Comparison of ENCODE assay signal across 16 mouse cellular contexts in the genomic region with DNA sequence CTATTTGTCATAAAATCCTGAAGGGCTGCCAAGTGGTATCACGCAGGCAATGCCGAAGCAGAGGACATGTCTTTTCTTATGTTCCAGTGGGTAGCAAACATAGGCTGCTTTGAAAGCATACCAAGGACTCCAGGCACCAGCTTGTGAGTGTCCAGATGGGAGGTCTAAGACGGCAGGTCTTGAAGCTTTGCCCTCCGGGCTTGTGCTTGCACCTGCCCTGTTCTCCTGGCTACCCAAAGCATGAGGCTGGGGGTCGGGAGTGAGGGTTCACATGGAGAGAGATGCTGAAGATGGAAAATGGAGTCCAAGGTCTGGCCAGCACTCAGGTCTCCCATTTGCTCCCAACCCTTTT.
A peak's percentile ranks its signal among the peaks of the same experiment; 100 is the strongest.
DNase-seq lines count a peak whose midpoint lies in the region; ATAC-seq lines count a peak whose summit lies in the region.
"Had no signal": no experiment of that assay in that cellular context is flagged by ENCODE, and none has a peak within 500 bp of the region (broad histone marks: within the 10 kb centered on the region; RNA-seq: fewer than 3 reads in every experiment).

No protein-coding gene starts in this region.

- H3K9ac ChIP-seq in hindbrain, embryonic 12.5 days, result no peak overlapping the region
- no peak overlapping the region for H3K9ac ChIP-seq in midbrain, embryonic 16.5 days (ENCODE audit: low read depth, low read length)
- H3K9ac ChIP-seq in midbrain, embryonic 15.5 days, result no peak overlapping the region
- H3K9ac ChIP-seq: heart, embryonic 15.5 days; liver, postnatal 0 days; stomach, embryonic 15.5 days had no signal

- no peak for DNase-seq in cerebellum, adult 8-10 months
- no peak for DNase-seq in hindbrain, embryonic 10.5 days (ENCODE audit: low spot score)
- DNase-seq in heart, postnatal 25 days (ENCODE audit: low spot score), result no peak
- DNase-seq in urinary bladder, postnatal 14 days (ENCODE audit: low spot score), result no peak
- DNase-seq: adrenal gland, adult 8-10 months; gastrocnemius, postnatal 36 days; liver, postnatal 0 days; thymus, adult 2 months had no signal

- H3K4me2 ChIP-seq in hindbrain, embryonic 12.5 days (replicated peaks), result no peak overlapping the region
- H3K4me2 ChIP-seq in midbrain, embryonic 16.5 days (ENCODE audit: low read length), result no peak overlapping the region
- H3K4me2 ChIP-seq in midbrain, embryonic 15.5 days, result no peak overlapping the region
- H3K4me2 ChIP-seq: heart, embryonic 15.5 days; stomach, embryonic 15.5 days had no signal

- ATAC-seq in cerebellum, adult (ENCODE audit: insufficient number of reproducible peaks, low FRiP score, low TSS enrichment), result peak; percentile 28; the same call in 1 of the 2 replicates
- ATAC-seq in hindbrain, embryonic 12.5 days (ENCODE audit: low FRiP score), result peak; percentile 39; the same call in 1 of the 2 replicates
- ATAC-seq in midbrain, embryonic 16.5 days, result peak; percentile 40
- no peak; the same call in 1 of the 2 replicates for ATAC-seq in midbrain, embryonic 15.5 days (replicated peaks)
- ATAC-seq: intestine, postnatal 0 days; liver, postnatal 0 days had no signal

- peaks cover 8% of the 10 kb centered on the region; the same call in 1 of the 2 replicates for H3K4me1 ChIP-seq in hindbrain, embryonic 12.5 days
- peaks cover 6% of the 10 kb centered on the region; the same call in 1 of the 2 replicates for H3K4me1 ChIP-seq in hindbrain, embryonic 10.5 days (replicated peaks)
- no peaks in the 10 kb centered on the region; the same call in 1 of the 2 replicates for H3K4me1 ChIP-seq in midbrain, embryonic 16.5 days (ENCODE audit: control insufficient read depth, insufficient read depth, low read length)
- peaks cover 10% of the 10 kb centered on the region; the same call in 1 of the 2 replicates for H3K4me1 ChIP-seq in midbrain, embryonic 15.5 days
- H3K4me1 ChIP-seq: stomach, embryonic 15.5 days had no signal

- WGBS in hindbrain, embryonic 12.5 days, result 85% methylated on average over 5 of the region's 5 CpGs
- WGBS in hindbrain, embryonic 10.5 days, result 88% methylated on average over 5 of the region's 5 CpGs
- 69% methylated on average over 5 of the region's 5 CpGs for WGBS in midbrain, embryonic 16.5 days
- 60% methylated on average over 5 of the region's 5 CpGs for WGBS in midbrain, embryonic 15.5 days

- H3K27ac ChIP-seq in hindbrain, embryonic 12.5 days, result peak overlapping the region; percentile 26; the same call in 1 of the 2 replicates
- H3K27ac ChIP-seq in hindbrain, embryonic 10.5 days, result no peak overlapping the region
- no peak overlapping the region for H3K27ac ChIP-seq in midbrain, embryonic 16.5 days (ENCODE audit: low read length)
- H3K27ac ChIP-seq in midbrain, embryonic 15.5 days, result no peak overlapping the region
- H3K27ac ChIP-seq: heart, embryonic 15.5 days; limb, embryonic 10.5 days; stomach, embryonic 15.5 days had no signal

- H3K36me3 ChIP-seq in hindbrain, embryonic 12.5 days, result no peaks in the 10 kb centered on the region
- H3K36me3 ChIP-seq in hindbrain, embryonic 10.5 days, result no peaks in the 10 kb centered on the region
- no peaks in the 10 kb centered on the region for H3K36me3 ChIP-seq in midbrain, embryonic 16.5 days (ENCODE audit: control insufficient read depth, insufficient read depth, low read length)
- H3K36me3 ChIP-seq in midbrain, embryonic 15.5 days (replicated peaks), result no peaks in the 10 kb centered on the region
- H3K36me3 ChIP-seq: heart, embryonic 15.5 days; limb, embryonic 10.5 days; stomach, embryonic 15.5 days had no signal

- no peaks in the 10 kb centered on the region for H3K9me3 ChIP-seq in hindbrain, embryonic 12.5 days (replicated peaks)
- H3K9me3 ChIP-seq in hindbrain, embryonic 10.5 days, result no peaks in the 10 kb centered on the region
- H3K9me3 ChIP-seq in midbrain, embryonic 16.5 days (replicated peaks; ENCODE audit: control insufficient read depth, low read length, poor library complexity, severe bottlenecking), result no peaks in the 10 kb centered on the region
- H3K9me3 ChIP-seq in midbrain, embryonic 15.5 days, result no peaks in the 10 kb centered on the region
- H3K9me3 ChIP-seq: heart, embryonic 15.5 days; limb, embryonic 10.5 days; stomach, embryonic 15.5 days had no signal

- intact Hi-C loops in heart, postnatal 25 days (cut with DNase I), result loop anchor here (5.0 to 10.0 kb wide), 3 partner anchors 161 to 541 kb away; no protein-coding TSS in a partner anchor

- no peaks in the 10 kb centered on the region for H3K27me3 ChIP-seq in hindbrain, embryonic 12.5 days
- H3K27me3 ChIP-seq in hindbrain, embryonic 10.5 days (ENCODE audit: insufficient read depth, poor library complexity, severe bottlenecking), result no peaks in the 10 kb centered on the region
- no peaks in the 10 kb centered on the region for H3K27me3 ChIP-seq in midbrain, embryonic 16.5 days (ENCODE audit: control insufficient read depth, insufficient read depth, low read depth, low read length)
- no peaks in the 10 kb centered on the region for H3K27me3 ChIP-seq in midbrain, embryonic 15.5 days (replicated peaks)
- H3K27me3 ChIP-seq: heart, embryonic 15.5 days; stomach, embryonic 15.5 days had no signal

- H3K4me3 ChIP-seq in hindbrain, embryonic 12.5 days, result no peak overlapping the region
- no peak overlapping the region for H3K4me3 ChIP-seq in hindbrain, embryonic 10.5 days
- no peak overlapping the region for H3K4me3 ChIP-seq in midbrain, embryonic 16.5 days (ENCODE audit: low read depth, low read length)
- H3K4me3 ChIP-seq in midbrain, embryonic 15.5 days, result no peak overlapping the region
- H3K4me3 ChIP-seq: heart, embryonic 15.5 days; limb, embryonic 10.5 days; stomach, embryonic 15.5 days had no signal
